Mouse (Mus musculus) lung, postnatal 10 days (tissue): ENCODE measurements around the gene Cyp2c55.

Experiments used
- DNase-seq: peaks from one replicate; pipeline ENCODE4 v3.0.0; 2021

The Cyp2c55 gene

DNA sequence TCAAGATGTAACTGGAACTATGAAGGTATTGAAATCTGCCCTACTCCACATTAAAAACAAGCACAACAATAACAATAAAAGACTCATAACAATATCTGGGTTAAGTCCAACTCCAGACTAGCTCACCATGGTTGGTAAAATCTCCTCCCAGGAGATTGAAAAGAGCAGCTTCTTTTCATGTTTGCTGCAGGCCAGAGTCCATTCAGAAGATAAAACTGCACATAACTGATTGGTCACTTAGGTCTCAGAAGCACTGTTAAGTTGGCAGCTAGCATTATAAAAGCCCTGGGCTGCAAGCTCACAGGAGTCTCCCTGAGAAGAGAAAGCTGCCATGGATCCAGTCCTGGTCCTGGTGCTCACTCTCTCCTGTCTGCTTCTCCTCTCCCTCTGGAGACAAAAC, at the start of gene Cyp2c55:
TSS of gene Cyp2c55 (plus strand) at position 305 of the 400 bp plus-strand sequence.
- no peak for DNase-seq

GRCm38 (mm10) chr19:38970741-38971140, 36.1 kb upstream of the Cyp2c55 start:
- DNase-seq: no peak

GRCm38 (mm10) chr19:38972581-38972980, 34.2 kb upstream of the Cyp2c55 start:
- no peak for DNase-seq

DNA sequence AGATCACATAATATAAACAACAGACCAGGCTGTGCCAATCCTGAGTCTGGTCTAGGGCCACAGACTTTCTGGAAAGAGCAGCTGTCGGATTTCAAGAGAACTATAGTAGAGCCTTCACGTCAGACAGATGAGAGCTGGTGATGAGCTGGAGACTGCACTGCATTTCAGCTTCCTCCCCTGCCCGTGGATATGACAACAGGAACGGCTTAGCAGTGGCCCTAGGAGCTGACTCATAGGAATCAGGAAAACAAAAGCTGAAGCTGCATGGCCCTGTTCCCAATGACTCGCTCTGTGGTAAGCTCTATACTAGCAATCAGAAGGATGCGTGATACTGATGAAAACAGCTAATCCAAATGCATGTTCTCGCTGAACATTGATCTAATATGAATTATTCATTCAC, 33.2 kb upstream of the Cyp2c55 start:
- no peak for DNase-seq

- DNase-seq: no peak
Observed at GRCm38 (mm10) chr19:38976269-38976668, 30.6 kb upstream of the Cyp2c55 start.

- DNase-seq: peak; percentile 69
Observed at GRCm38 (mm10) chr19:38981966-38982365, 24.9 kb upstream of the Cyp2c55 start.

- no peak for DNase-seq
Observed at GRCm38 (mm10) chr19:38998248-38998647, 8.6 kb upstream of the Cyp2c55 start.

DNA sequence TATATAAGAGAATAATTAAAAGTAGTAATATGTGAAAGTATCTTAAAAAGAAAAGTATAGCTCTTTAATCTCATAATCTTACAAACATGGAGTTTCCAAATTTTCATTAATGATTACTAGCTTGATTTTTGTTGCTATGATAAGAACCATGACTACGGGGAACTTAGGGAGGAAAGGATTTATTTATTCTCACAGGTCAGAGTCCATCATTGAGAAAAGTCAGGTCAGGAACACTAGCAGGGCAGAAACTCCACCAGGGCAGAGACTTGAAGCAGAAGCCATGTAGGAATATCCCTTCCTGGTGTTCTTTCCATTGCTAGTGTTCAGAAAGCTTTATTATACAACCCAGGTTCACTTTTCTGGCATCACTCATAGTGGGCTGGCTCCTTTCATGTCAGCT, 8.1 kb upstream of the Cyp2c55 start:
- no peak for DNase-seq

- no peak for DNase-seq
Observed at GRCm38 (mm10) chr19:39005132-39005531, 1.7 kb upstream of the Cyp2c55 start.

- DNase-seq: no peak
Observed at GRCm38 (mm10) chr19:39057928-39058327, 51.1 kb downstream of the Cyp2c55 start.

GRCm38 (mm10) chr19:39060719-39061118, 53.9 kb downstream of the Cyp2c55 start, which contains the start of gene Cyp2c65:
Gene Cyp2c65 (plus strand): TSS chr19:39061015.
- DNase-seq: no peak
